Comparison of ENCODE assay signal across 9 mouse cellular contexts in the genomic region with DNA sequence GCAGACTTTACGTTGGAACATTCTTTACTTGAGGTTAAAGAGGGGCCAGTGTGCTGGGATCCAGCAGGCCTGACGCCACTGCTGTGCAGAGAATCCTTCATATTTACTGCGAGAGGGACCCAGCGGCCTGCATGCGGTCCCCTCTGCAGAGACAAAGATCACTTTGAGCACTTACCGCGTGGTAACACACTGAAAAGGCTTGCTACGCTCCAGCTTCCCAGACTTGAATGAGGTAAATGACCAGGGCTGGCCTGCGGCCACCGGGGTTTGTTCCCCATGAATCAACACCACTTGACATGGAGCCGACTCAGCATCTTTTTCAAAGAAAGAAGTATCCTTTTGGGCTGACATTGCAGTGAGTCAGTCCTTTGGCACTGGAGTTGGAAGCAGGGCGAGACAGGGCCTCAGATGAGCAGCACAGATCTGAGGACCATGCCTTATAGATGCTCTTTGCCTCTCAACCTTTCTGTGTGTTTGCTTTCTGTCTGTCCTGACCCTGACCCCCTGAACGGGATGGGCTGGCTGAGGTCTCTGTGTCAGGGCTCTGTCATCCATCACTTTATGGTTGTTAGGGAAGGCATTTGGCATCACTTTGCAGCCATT.
DNase-seq lines count a peak whose midpoint lies in the region; ATAC-seq and TF ChIP-seq lines count a peak whose summit lies in the region.
"Had no signal": no experiment of that assay in that cellular context is flagged by ENCODE, and none has a peak within 500 bp of the region (broad histone marks: within the 10 kb centered on the region; RNA-seq: fewer than 3 reads in every experiment).

No protein-coding gene starts in this region.

- no peaks in the 10 kb centered on the region for H3K9me3 ChIP-seq in forebrain, postnatal 0 days (ENCODE audit: low read length)
- no peaks in the 10 kb centered on the region for H3K9me3 ChIP-seq in limb, embryonic 13.5 days
- no peaks in the 10 kb centered on the region for H3K9me3 ChIP-seq in neural tube, embryonic 14.5 days (ENCODE audit: control insufficient read depth, low read length)

- no peak for TF ChIP-seq CTCF in forebrain, postnatal 0 days (IDR thresholded peaks at IDR 0.05; ENCODE audit: low read depth)

- WGBS in forebrain, postnatal 0 days = 20% methylated on average over 13 of the region's 13 CpGs
- WGBS in limb, embryonic 13.5 days = 43% methylated on average over 13 of the region's 13 CpGs
- 6% methylated on average over 13 of the region's 13 CpGs for WGBS in neural tube, embryonic 14.5 days

- no peaks in the 10 kb centered on the region for H3K27me3 ChIP-seq in forebrain, postnatal 0 days (ENCODE audit: insufficient read depth, low read length)
- no peaks in the 10 kb centered on the region for H3K27me3 ChIP-seq in limb, embryonic 13.5 days
- no peaks in the 10 kb centered on the region for H3K27me3 ChIP-seq in neural tube, embryonic 14.5 days (ENCODE audit: control insufficient read depth, insufficient read depth, low read length)

- ATAC-seq in forebrain, postnatal 0 days = peak; percentile 6
- peak; percentile 54; the same call in 1 of the 2 replicates for ATAC-seq in limb, embryonic 13.5 days (ENCODE audit: low FRiP score, low read depth)
- peak; percentile 39 for ATAC-seq in neural tube, embryonic 14.5 days (ENCODE audit: low read depth)

- peak; percentile 34 for DNase-seq in cerebellum, adult 9-10 months
- no peak for DNase-seq in cerebellum, adult 11 months
- DNase-seq in adrenal gland, postnatal 36 days = peak; percentile 73 to 82
- DNase-seq in forebrain, postnatal 0 days = peak; percentile 71
- peak; percentile 42 for DNase-seq in kidney, adult 11 months
- DNase-seq in natural killer cell, adult 2 months (ENCODE audit: low spot score in 2 of 2) = no peak

- H3K4me1 ChIP-seq in forebrain, postnatal 0 days (ENCODE audit: insufficient read depth) = peaks cover 53% of the 10 kb centered on the region
- peaks cover 37% of the 10 kb centered on the region for H3K4me1 ChIP-seq in limb, embryonic 13.5 days
- H3K4me1 ChIP-seq in neural tube, embryonic 14.5 days (ENCODE audit: control insufficient read depth, insufficient read depth, low read length) = peaks cover 29% of the 10 kb centered on the region

- H3K4me2 ChIP-seq in forebrain, postnatal 0 days (ENCODE audit: low read depth) = no peak overlapping the region
- H3K4me2 ChIP-seq in limb, embryonic 13.5 days (replicated peaks) = no peak overlapping the region
- 0 out of 2 replicates have a peak overlapping the region, but pooled peaks have one; percentile 3 for H3K4me2 ChIP-seq in neural tube, embryonic 14.5 days (ENCODE audit: low read depth, low read length)

- H3K4me3 ChIP-seq in forebrain, postnatal 0 days (ENCODE audit: low read depth, low read length) = no peak overlapping the region
- no peak overlapping the region for H3K4me3 ChIP-seq in limb, embryonic 13.5 days
- no peak overlapping the region for H3K4me3 ChIP-seq in neural tube, embryonic 14.5 days (ENCODE audit: low read depth, low read length)
- H3K4me3 ChIP-seq: erythroblast, embryonic 14.5 days had no signal

- peak overlapping the region; percentile 25; the same call in 1 of the 2 replicates for H3K9ac ChIP-seq in forebrain, postnatal 0 days
- H3K9ac ChIP-seq in limb, embryonic 13.5 days = no peak overlapping the region
- H3K9ac ChIP-seq in neural tube, embryonic 14.5 days (replicated peaks; ENCODE audit: low read depth, low read length) = 0 out of 2 replicates have a peak overlapping the region, but pooled peaks have one; percentile 3

- no peaks in the 10 kb centered on the region for H3K36me3 ChIP-seq in forebrain, postnatal 0 days (ENCODE audit: insufficient read depth)
- no peaks in the 10 kb centered on the region for H3K36me3 ChIP-seq in limb, embryonic 13.5 days
- H3K36me3 ChIP-seq in neural tube, embryonic 14.5 days (ENCODE audit: control insufficient read depth, insufficient read depth, low read length) = no peaks in the 10 kb centered on the region

- 0 out of 2 replicates have a peak overlapping the region, but pooled peaks have one; percentile 62 for H3K27ac ChIP-seq in forebrain, postnatal 0 days (ENCODE audit: low read depth, low read length)
- H3K27ac ChIP-seq in limb, embryonic 13.5 days = peak overlapping the region; percentile 73
- H3K27ac ChIP-seq in neural tube, embryonic 14.5 days (ENCODE audit: low read depth, low read length) = peak overlapping the region; percentile 28

Comparison
In these comparisons a context has a peak if more than half of its experiments do, and no peak if none do; other contexts are left out.
1. DNase-seq: peak in cerebellum, adult 9-10 months (single experiment), adrenal gland, postnatal 36 days (2 of 2), forebrain, postnatal 0 days (single experiment) and kidney, adult 11 months (single experiment); none in cerebellum, adult 11 months (single experiment) and natural killer cell, adult 2 months (0 of 2).
2. Peak in every context shown above with its lines, with median percentiles within 50 percentile points of each other: ATAC-seq and H3K27ac ChIP-seq.